Mouse (Mus musculus) midbrain, postnatal 0 days (tissue): ENCODE measurements around the gene Bst1. TPM values are rescaled to one million over a fixed set of nuclear protein-coding genes. Genes with fewer than 3 reads are reported as not detected.
A peak's percentile ranks its signal among the peaks of the same experiment; 100 is the strongest.

Experiments used
- ATAC-seq: fragments of 200-750 bp; cut with Nextera tagmentation; 2 replicates; pipeline ENCODE4 v1.8.0; 2017; ENCODE audit warnings: moderate number of reproducible peaks, mild to moderate bottlenecking, moderate TSS enrichment, moderate library complexity; ENCODE audit not compliant: low FRiP score
- DNase-seq: peaks from one replicate; pipeline ENCODE4 v3.0.0-alpha.2; 2015; ENCODE audit warnings: low spot score
- H3K27ac ChIP-seq: fragments of 300-500 bp; sonication (generic); 2 replicates; pipeline ENCODE4 v1.5.1; 2014; ENCODE audit warnings: low read depth, mild to moderate bottlenecking, low read length, mixed read lengths
- H3K27me3 ChIP-seq: fragments of 300-500 bp; sonication (generic); 2 replicates; pipeline ENCODE4 v1.6.1; 2014; ENCODE audit warnings: low read length, control low read depth, mixed read lengths; ENCODE audit not compliant: insufficient read depth
- H3K36me3 ChIP-seq: fragments of 300-500 bp; sonication (generic); 2 replicates; pipeline ENCODE4 v1.6.1; 2014; ENCODE audit warnings: low read length, control low read depth, mixed read lengths; ENCODE audit not compliant: insufficient read depth
- H3K4me1 ChIP-seq: fragments of 300-500 bp; sonication (generic); 2 replicates; pipeline ENCODE4 v1.6.1; 2014; ENCODE audit warnings: mild to moderate bottlenecking, control low read depth, antibody characterized with exemption, low read length, mixed read lengths; ENCODE audit not compliant: insufficient read depth
- H3K4me2 ChIP-seq: fragments of 300-500 bp; sonication (generic); 2 replicates; pipeline ENCODE4 v1.6.1; 2014; ENCODE audit warnings: low read depth, mild to moderate bottlenecking, low read length, mixed read lengths; ENCODE audit not compliant: poor library complexity, severe bottlenecking
- H3K4me3 ChIP-seq: fragments of 300-500 bp; sonication (generic); 2 replicates; pipeline ENCODE4 v1.5.1; 2014; ENCODE audit warnings: low read depth, mild to moderate bottlenecking, low read length, moderate library complexity
- H3K9ac ChIP-seq: fragments of 300-500 bp; sonication (generic); replicated peaks from 2 replicates; pipeline ENCODE4 v1.6.1; 2014; ENCODE audit warnings: mild to moderate bottlenecking, low read length, moderate library complexity, mixed read lengths; ENCODE audit not compliant: poor library complexity, severe bottlenecking
- H3K9me3 ChIP-seq: fragments of 300-500 bp; sonication (generic); 2 replicates; pipeline ENCODE4 v1.6.1; 2016; ENCODE audit warnings: low read length, control low read depth
- CTCF ChIP-seq: IDR thresholded peaks from 2 replicates; pipeline ENCODE4 v1.5.1; 2016; ENCODE audit warnings: antibody characterized with exemption, mild to moderate bottlenecking
- WGBS: fragments of 180-500 bp; shearing (Covaris S2); extraction: QIAGEN DNeasy Blood & Tissue Kit; methylation state at CpG from one replicate; pipeline ENCODE4 v1.1.7; 2014; 5-methylcytosine and 5-hydroxymethylcytosine counted together
- polyA plus RNA-seq: library from polyadenylated mRNA; unstranded; fragments of >200 nt; fragmentation: Nextera tagmentation; extraction: Ambion mirVana; gene quantifications from 2 replicates; pipeline ENCODE4 v1.2.1, GENCODE M21; 2015
- total RNA-seq: library from RNA; depleted of rRNA; stranded (reverse); fragments of >200 nt; gene quantifications from 2 replicates; pipeline ENCODE4 v1.2.3, GENCODE M21; 2014

Gene Bst1
- total and polyA plus RNA-seq, 2 experiments from 2014 or later = 0.21 to 0.55 TPM

GRCm38 (mm10) chr5:43781423-43781976, 37.2 kb upstream of the Bst1 start:
- Histone ChIP-seq H3K4me1 (peaks cover 6% of the 10 kb centered on the region; the same call in 1 of the 2 replicates), H3K27me3 (no peaks in the 10 kb centered on the region), H3K4me2 (peak overlapping the region; percentile 68), H3K9me3 (no peaks in the 10 kb centered on the region), H3K27ac (peak overlapping the region; percentile 100), H3K9ac (peak overlapping the region; percentile 96), H3K4me3 (peak overlapping the region; percentile 90), H3K36me3 (no peaks in the 10 kb centered on the region)
- no peak for TF ChIP-seq CTCF
- WGBS = 0% methylated on average over 23 of the region's 61 CpGs
- DNase-seq (no peak), ATAC-seq (peak; percentile 76)

GRCm38 (mm10) chr5:43781977-43782930, 36.4 kb upstream of the Bst1 start:
- no peaks in the 10 kb centered on the region for H3K27me3 ChIP-seq
- H3K4me2 ChIP-seq = peak overlapping the region; percentile 89
- DNase-seq (peak; percentile 90), ATAC-seq (peak; percentile 92)
- TF ChIP-seq CTCF = no peak
- peak overlapping the region; percentile 96 for H3K9ac ChIP-seq
- H3K4me3 ChIP-seq = peak overlapping the region; percentile 90
- 4% methylated on average over 59 of the region's 82 CpGs for WGBS
- H3K4me1 ChIP-seq = peaks cover 6% of the 10 kb centered on the region; the same call in 1 of the 2 replicates
- peak overlapping the region; percentile 100 for H3K27ac ChIP-seq
- H3K36me3 ChIP-seq = no peaks in the 10 kb centered on the region
- H3K9me3 ChIP-seq = no peaks in the 10 kb centered on the region

GRCm38 (mm10) chr5:43783996-43784395, 34.7 kb upstream of the Bst1 start:
- H3K4me2 ChIP-seq = no peak overlapping the region
- peaks cover 6% of the 10 kb centered on the region; the same call in 1 of the 2 replicates for H3K4me1 ChIP-seq
- H3K9me3 ChIP-seq = no peaks in the 10 kb centered on the region
- H3K27ac ChIP-seq = no peak overlapping the region
- no peaks in the 10 kb centered on the region for H3K36me3 ChIP-seq
- H3K27me3 ChIP-seq = no peaks in the 10 kb centered on the region
- H3K4me3 ChIP-seq = no peak overlapping the region
- no peak overlapping the region for H3K9ac ChIP-seq
- DNase-seq (no peak), ATAC-seq (no peak)
- TF ChIP-seq CTCF = no peak
- WGBS = 89% methylated on average over 2 of the region's 2 CpGs

- Histone ChIP-seq H3K9ac (no peak overlapping the region), H3K4me3 (no peak overlapping the region), H3K27ac (no peak overlapping the region), H3K36me3 (no peaks in the 10 kb centered on the region), H3K4me1 (no peaks in the 10 kb centered on the region), H3K9me3 (no peaks in the 10 kb centered on the region), H3K4me2 (no peak overlapping the region), H3K27me3 (no peaks in the 10 kb centered on the region)
- DNase-seq (no peak), ATAC-seq (no peak)
- no peak for TF ChIP-seq CTCF
- WGBS = 89% methylated on average over 4 of the region's 4 CpGs
Observed at GRCm38 (mm10) chr5:43786607-43787006, 32.1 kb upstream of the Bst1 start.

- Histone ChIP-seq H3K4me2 (no peak overlapping the region), H3K9ac (no peak overlapping the region), H3K9me3 (no peaks in the 10 kb centered on the region), H3K4me3 (no peak overlapping the region), H3K27ac (no peak overlapping the region), H3K4me1 (no peaks in the 10 kb centered on the region), H3K36me3 (no peaks in the 10 kb centered on the region), H3K27me3 (no peaks in the 10 kb centered on the region)
- no peak for DNase-seq
- no peak for TF ChIP-seq CTCF
- ATAC-seq = no peak
- WGBS = 78% methylated on average over 9 of the region's 9 CpGs
Observed at GRCm38 (mm10) chr5:43787976-43788752, 30.5 kb upstream of the Bst1 start.
